Mouse (Mus musculus): ENCODE measurements around the gene Frmpd4. TPM values are rescaled to one million over a fixed set of nuclear protein-coding genes. Genes with fewer than 3 reads are reported as not detected.

The Frmpd4 gene
- total and polyA plus RNA-seq, 3 experiments: not detected

GRCm38 (mm10) chrX:168158866-168159265 lies 418.2 kb downstream of the Frmpd4 start:
- no peak for DNase-seq (ENCODE audit: extremely low read depth)
- H3K27me3 ChIP-seq (replicated peaks): no peaks in the 10 kb centered on the region
- H3K9me3 ChIP-seq (replicated peaks; ENCODE audit: low read length): no peaks in the 10 kb centered on the region
- no peaks in the 10 kb centered on the region for H3K79me2 ChIP-seq (replicated peaks; ENCODE audit: control insufficient read depth, extremely low read depth, insufficient read depth, poor library complexity, severe bottlenecking)
- no peak overlapping the region for H3K9ac ChIP-seq (ENCODE audit: insufficient read depth, low read depth)
- H3K4me2 ChIP-seq (ENCODE audit: insufficient read depth, low read depth, poor library complexity, severe bottlenecking): no peak overlapping the region
- H3K4me3 ChIP-seq (replicated peaks in 1 of 3; ENCODE audit: low read depth in 2 of 3, low read length in 2 of 3, poor library complexity in 1 of 3): no peak overlapping the region
- dilution Hi-C loops (cut with MboI; ENCODE audit: extremely low pct_ligation_motif_present, extremely low pct_unique_long_range_greater_than_20kb, low sequenced_read_pairs) (no loop called here), in situ Hi-C loops (cut with MboI; ENCODE audit: low pct_ligation_motif_present, low pct_unique_long_range_greater_than_20kb, low sequenced_read_pairs) (no loop called here)
- no peak overlapping the region for H3K27ac ChIP-seq (ENCODE audit: insufficient read depth, low read depth)
- no peaks in the 10 kb centered on the region for H3K36me3 ChIP-seq (replicated peaks in 1 of 2; ENCODE audit: control insufficient read depth in 1 of 2, insufficient read depth in 1 of 2, low read length in 1 of 2)
- no peaks in the 10 kb centered on the region for H3K4me1 ChIP-seq (ENCODE audit: control insufficient read depth in 1 of 2, insufficient read depth in 2 of 2)
- TF ChIP-seq RAD21 (IDR thresholded peaks at IDR 0.05; ENCODE audit: low read depth, low read length) (no peak), NELFE (IDR thresholded peaks at IDR 0.05; ENCODE audit: low read depth, low read length) (no peak), CTCF (conservative IDR thresholded peaks at IDR 0.05 in 1 of 2, IDR thresholded peaks at IDR 0.05 in 1 of 2; ENCODE audit: low read depth in 2 of 2, low read length in 2 of 2) (no peak), ZMIZ1 (IDR thresholded peaks at IDR 0.05; ENCODE audit: low read depth, low read length) (no peak), RCOR1 (conservative IDR thresholded peaks at IDR 0.05; ENCODE audit: low read depth, low read length) (no peak), SMC3 (IDR thresholded peaks at IDR 0.05; ENCODE audit: low read depth, low read length) (no peak), POLR2A (IDR thresholded peaks at IDR 0.05; ENCODE audit: low read depth, low read length) (no peak), JUND (conservative IDR thresholded peaks at IDR 0.05; ENCODE audit: low read depth, low read length) (no peak), MXI1 (IDR thresholded peaks at IDR 0.05; ENCODE audit: low read depth, low read length) (no peak), TBP (conservative IDR thresholded peaks at IDR 0.05; ENCODE audit: low read depth, low read length) (no peak), CHD2 (IDR thresholded peaks at IDR 0.05; ENCODE audit: low read length) (no peak), POLR2AphosphoS2 (IDR thresholded peaks at IDR 0.05; ENCODE audit: low read depth, low read length) (no peak)

DNA sequence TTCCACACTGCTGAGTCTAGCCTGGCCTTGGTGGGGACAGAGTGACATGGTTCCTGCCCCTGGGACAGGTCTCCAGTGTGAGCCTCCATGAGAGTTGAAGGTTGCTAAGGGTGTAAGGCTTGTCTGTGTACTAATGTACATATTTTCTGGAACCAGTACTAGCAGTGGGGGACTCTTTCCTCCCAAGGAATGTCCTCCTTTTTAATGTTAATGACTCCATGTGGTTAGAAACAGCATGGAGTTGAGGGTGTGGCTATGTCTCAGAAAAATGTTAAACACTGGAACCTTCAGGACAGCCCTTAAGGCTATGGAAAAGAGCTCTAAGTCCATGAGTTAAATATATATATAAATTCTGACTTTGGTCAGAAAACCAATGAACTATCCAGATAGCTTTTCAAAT lies 436.0 kb downstream of the Frmpd4 start:
- H3K9me3 ChIP-seq (replicated peaks; ENCODE audit: low read length): no peaks in the 10 kb centered on the region
- no peaks in the 10 kb centered on the region for H3K79me2 ChIP-seq (replicated peaks; ENCODE audit: control insufficient read depth, extremely low read depth, insufficient read depth, poor library complexity, severe bottlenecking)
- H3K4me1 ChIP-seq (ENCODE audit: control insufficient read depth in 1 of 2, insufficient read depth in 2 of 2): no peaks in the 10 kb centered on the region
- no peak overlapping the region for H3K9ac ChIP-seq (ENCODE audit: insufficient read depth, low read depth)
- H3K36me3 ChIP-seq (replicated peaks in 1 of 2; ENCODE audit: control insufficient read depth in 1 of 2, insufficient read depth in 1 of 2, low read length in 1 of 2): no peaks in the 10 kb centered on the region
- in situ Hi-C loops (cut with MboI; ENCODE audit: low pct_ligation_motif_present, low pct_unique_long_range_greater_than_20kb, low sequenced_read_pairs): no loop called here
- H3K27ac ChIP-seq (ENCODE audit: insufficient read depth, low read depth): no peak overlapping the region
- no peak for TF ChIP-seq CHD2 (IDR thresholded peaks at IDR 0.05; ENCODE audit: low read length)
- no peak for TF ChIP-seq MXI1 (IDR thresholded peaks at IDR 0.05; ENCODE audit: low read depth, low read length)
- TF ChIP-seq MYC (IDR thresholded peaks at IDR 0.05; ENCODE audit: low read depth, low read length): no peak
- TF ChIP-seq IRF4 (IDR thresholded peaks at IDR 0.05; ENCODE audit: low read depth, low read length): no peak
- TF ChIP-seq MAX (IDR thresholded peaks at IDR 0.05; ENCODE audit: low read length): no peak
- no peak for TF ChIP-seq RCOR1 (conservative IDR thresholded peaks at IDR 0.05; ENCODE audit: low read depth, low read length)
- H3K4me2 ChIP-seq (ENCODE audit: insufficient read depth, low read depth, poor library complexity, severe bottlenecking): no peak overlapping the region
- no peaks in the 10 kb centered on the region for H3K27me3 ChIP-seq (replicated peaks)
- DNase-seq (ENCODE audit: extremely low read depth): no peak
- H3K4me3 ChIP-seq (replicated peaks in 1 of 3; ENCODE audit: low read depth in 2 of 3, low read length in 2 of 3, poor library complexity in 1 of 3): no peak overlapping the region
- dilution Hi-C loops (cut with MboI; ENCODE audit: extremely low pct_ligation_motif_present, extremely low pct_unique_long_range_greater_than_20kb, low sequenced_read_pairs): no loop called here

DNA sequence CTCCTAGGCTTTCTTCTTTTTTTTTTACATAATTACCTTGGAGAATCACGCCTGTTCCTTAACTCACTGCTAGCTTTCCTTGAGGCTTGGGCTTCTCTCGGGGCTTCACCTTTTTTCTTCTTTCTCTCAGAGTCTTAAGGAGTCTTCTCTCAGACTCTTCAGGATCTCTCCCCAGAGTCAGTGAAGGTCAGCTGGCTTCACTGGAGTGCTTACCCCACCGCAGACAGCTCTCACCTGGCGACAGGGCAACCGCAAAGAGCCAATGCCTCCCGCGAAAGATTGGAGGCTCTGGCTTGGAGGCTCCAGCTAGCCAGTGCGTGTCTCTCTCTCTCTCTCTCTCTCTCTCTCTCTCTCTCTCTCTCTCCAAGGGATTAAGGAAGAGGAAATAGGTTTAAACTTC lies 453.0 kb downstream of the Frmpd4 start:
- H3K79me2 ChIP-seq (replicated peaks; ENCODE audit: control insufficient read depth, extremely low read depth, insufficient read depth, poor library complexity, severe bottlenecking): no peaks in the 10 kb centered on the region
- dilution Hi-C loops (cut with MboI; ENCODE audit: extremely low pct_ligation_motif_present, extremely low pct_unique_long_range_greater_than_20kb, low sequenced_read_pairs): no loop called here
- TF ChIP-seq MEF2A (IDR thresholded peaks at IDR 0.05; ENCODE audit: borderline replicate concordance, low read depth, low read length): no peak
- TF ChIP-seq ELF1 (IDR thresholded peaks at IDR 0.05; ENCODE audit: low read depth, low read length): no peak
- no peak for TF ChIP-seq MXI1 (IDR thresholded peaks at IDR 0.05; ENCODE audit: low read depth, low read length)
- no peak for TF ChIP-seq EP300 (IDR thresholded peaks at IDR 0.05; ENCODE audit: low read length)
- TF ChIP-seq TCF12 (IDR thresholded peaks at IDR 0.05; ENCODE audit: low read depth, low read length): no peak
- no peak for TF ChIP-seq JUND (conservative IDR thresholded peaks at IDR 0.05; ENCODE audit: low read depth, low read length)
- TF ChIP-seq SIN3A (IDR thresholded peaks at IDR 0.05; ENCODE audit: low read length): no peak
- no peak for TF ChIP-seq RCOR1 (conservative IDR thresholded peaks at IDR 0.05; ENCODE audit: low read depth, low read length)
- no peak for TF ChIP-seq USF1 (IDR thresholded peaks at IDR 0.05; ENCODE audit: low read depth, low read length)
- TF ChIP-seq HCFC1 (IDR thresholded peaks at IDR 0.05; ENCODE audit: low read depth, low read length): no peak
- no peak for TF ChIP-seq ZC3H11A (IDR thresholded peaks at IDR 0.05; ENCODE audit: low read depth, low read length)
- no peak for TF ChIP-seq MAZ (IDR thresholded peaks at IDR 0.05; ENCODE audit: low read depth, low read length)
- no peak for TF ChIP-seq KAT2A (IDR thresholded peaks at IDR 0.05; ENCODE audit: insufficient replicate concordance, low read length)
- no peak for TF ChIP-seq ZMIZ1 (IDR thresholded peaks at IDR 0.05; ENCODE audit: low read depth, low read length)
- no peak for TF ChIP-seq MYC (IDR thresholded peaks at IDR 0.05; ENCODE audit: low read depth, low read length)
- no peak for TF ChIP-seq JUN (IDR thresholded peaks at IDR 0.05; ENCODE audit: insufficient read depth, low read depth, low read length)
- no peak for TF ChIP-seq GABPA (IDR thresholded peaks at IDR 0.05; ENCODE audit: insufficient replicate concordance, low read depth, low read length)

More for the DNA sequence above, 453.0 kb downstream of the Frmpd4 start:
- no peaks in the 10 kb centered on the region for H3K27me3 ChIP-seq (replicated peaks)
- no peaks in the 10 kb centered on the region for H3K36me3 ChIP-seq (replicated peaks in 1 of 2; ENCODE audit: control insufficient read depth in 1 of 2, insufficient read depth in 1 of 2, low read length in 1 of 2)
- H3K9me3 ChIP-seq (replicated peaks; ENCODE audit: low read length): no peaks in the 10 kb centered on the region
- no peaks in the 10 kb centered on the region for H3K4me1 ChIP-seq (ENCODE audit: control insufficient read depth in 1 of 2, insufficient read depth in 2 of 2)
- H3K9ac ChIP-seq (ENCODE audit: insufficient read depth, low read depth): no peak overlapping the region
- H3K4me2 ChIP-seq (ENCODE audit: insufficient read depth, low read depth, poor library complexity, severe bottlenecking): no peak overlapping the region
- H3K4me3 ChIP-seq (replicated peaks in 1 of 3; ENCODE audit: low read depth in 2 of 3, low read length in 2 of 3, poor library complexity in 1 of 3): no peak overlapping the region
- in situ Hi-C loops (cut with MboI; ENCODE audit: low pct_ligation_motif_present, low pct_unique_long_range_greater_than_20kb, low sequenced_read_pairs): no loop called here
- no peak overlapping the region for H3K27ac ChIP-seq (ENCODE audit: insufficient read depth, low read depth)
- DNase-seq (ENCODE audit: extremely low read depth): no peak
